Mouse (Mus musculus) embryo, embryonic 10 days (tissue): ENCODE results near the gene Spon1.
A peak's percentile ranks its signal among the peaks of the same experiment; 100 is the strongest.

Experiments used
- DNase-seq: peaks from one replicate; pipeline ENCODE4 v3.0.0-alpha.2; 2015; ENCODE audit warnings: low spot score

The Spon1 gene

GRCm38 (mm10) chr7:113780286-113780685 lies 14.5 kb downstream of the Spon1 start:
- no peak for DNase-seq

- no peak for DNase-seq
Measured at GRCm38 (mm10) chr7:113791991-113792390, 26.2 kb downstream of the Spon1 start.

GRCm38 (mm10) chr7:113792871-113793270 lies 27.1 kb downstream of the Spon1 start:
- peak; percentile 55 for DNase-seq

DNA sequence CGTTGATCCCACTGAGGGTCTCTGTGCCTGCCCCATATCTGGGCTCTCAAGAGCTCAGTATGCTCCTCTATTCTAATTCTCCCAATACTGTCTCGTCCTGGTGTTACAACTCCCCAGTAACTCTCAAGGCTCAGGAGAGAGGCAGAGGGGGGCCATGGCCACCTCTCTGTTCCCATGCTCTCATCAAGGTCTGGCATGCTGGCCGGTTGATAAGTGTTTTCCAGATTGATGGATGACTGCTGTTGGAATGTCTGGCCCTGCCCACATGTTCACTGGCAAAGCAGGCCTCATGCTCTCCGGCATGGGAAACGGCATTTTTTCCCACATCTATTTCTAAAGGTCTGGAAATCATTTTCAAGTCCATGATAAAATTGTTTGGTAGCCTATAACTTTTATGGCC lies 29.4 kb downstream of the Spon1 start:
- no peak for DNase-seq

DNA sequence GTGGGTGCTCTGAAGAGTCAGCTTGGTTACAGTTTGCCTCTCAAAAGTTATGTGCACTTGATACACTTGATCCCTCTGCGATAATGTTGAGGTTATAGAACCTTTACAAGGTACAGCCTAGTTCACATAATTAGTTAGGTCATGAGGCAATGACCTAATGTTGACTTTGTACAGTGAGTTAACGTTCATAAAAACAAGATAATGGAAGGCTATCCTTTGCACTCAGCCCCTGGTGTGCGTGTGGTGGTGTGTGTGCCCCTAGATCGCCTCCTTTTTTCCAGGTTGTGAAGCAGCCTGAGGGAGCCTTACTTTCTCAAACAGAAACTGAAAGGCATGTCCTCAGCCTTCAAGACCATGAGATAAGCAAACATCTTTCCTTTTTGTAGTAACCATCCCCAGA lies 31.3 kb downstream of the Spon1 start:
- no peak for DNase-seq

- DNase-seq = no peak
Measured at GRCm38 (mm10) chr7:113798605-113799255, 32.9 kb downstream of the Spon1 start.

- DNase-seq = no peak
Measured at GRCm38 (mm10) chr7:113809781-113810180, 44.0 kb downstream of the Spon1 start.

GRCm38 (mm10) chr7:113811376-113812158 lies 45.8 kb downstream of the Spon1 start:
- no peak for DNase-seq

GRCm38 (mm10) chr7:113814101-113814779 lies 48.4 kb downstream of the Spon1 start:
- peak; percentile 52 for DNase-seq

GRCm38 (mm10) chr7:113815726-113816125 lies 49.9 kb downstream of the Spon1 start:
- DNase-seq = no peak

- DNase-seq = no peak
Measured at GRCm38 (mm10) chr7:113816827-113817334, 51.1 kb downstream of the Spon1 start.

- no peak for DNase-seq
Measured at GRCm38 (mm10) chr7:113818116-113818515, 52.3 kb downstream of the Spon1 start.

DNA sequence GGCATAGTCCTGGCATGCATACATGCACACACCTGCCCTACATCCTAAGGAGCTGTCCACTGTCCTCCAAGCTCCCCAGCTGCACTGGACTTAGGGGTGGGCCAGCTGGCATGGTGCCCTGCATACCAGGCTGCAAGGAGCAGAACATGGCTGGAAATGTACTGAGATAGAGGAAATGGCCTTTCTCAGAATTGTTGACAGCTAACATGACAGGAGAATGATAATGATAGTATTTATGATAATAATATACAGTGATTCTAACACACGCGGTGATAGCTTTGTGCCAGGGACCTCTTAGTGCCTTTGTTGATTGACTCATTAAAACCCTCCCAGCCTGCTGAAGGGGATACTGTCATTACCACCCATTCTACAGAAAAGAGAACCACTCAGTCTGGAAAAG lies 54.4 kb downstream of the Spon1 start:
- no peak for DNase-seq

DNA sequence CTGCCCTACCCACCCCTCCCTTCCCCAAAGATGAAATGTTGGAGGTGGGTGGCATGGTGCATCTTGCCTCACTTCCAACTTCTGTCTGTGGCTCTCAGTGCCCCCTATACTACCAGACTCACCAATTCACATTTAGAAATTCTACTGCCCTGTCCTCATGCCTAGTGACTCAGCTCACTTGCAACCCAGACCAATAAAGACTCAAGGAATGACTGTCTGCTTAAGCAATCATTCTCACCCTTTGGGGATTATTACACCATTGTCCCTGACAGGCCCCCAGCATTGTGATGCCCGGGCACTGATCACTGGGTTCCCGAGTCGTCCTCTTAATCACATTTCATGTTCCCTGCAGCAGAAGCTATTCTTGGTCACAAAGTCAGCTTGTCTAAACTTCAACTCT lies 57.2 kb downstream of the Spon1 start:
- no peak for DNase-seq

- DNase-seq = no peak
Measured at GRCm38 (mm10) chr7:113824651-113825050, 58.9 kb downstream of the Spon1 start.

GRCm38 (mm10) chr7:113825498-113826205 lies 59.9 kb downstream of the Spon1 start:
- DNase-seq = no peak

DNA sequence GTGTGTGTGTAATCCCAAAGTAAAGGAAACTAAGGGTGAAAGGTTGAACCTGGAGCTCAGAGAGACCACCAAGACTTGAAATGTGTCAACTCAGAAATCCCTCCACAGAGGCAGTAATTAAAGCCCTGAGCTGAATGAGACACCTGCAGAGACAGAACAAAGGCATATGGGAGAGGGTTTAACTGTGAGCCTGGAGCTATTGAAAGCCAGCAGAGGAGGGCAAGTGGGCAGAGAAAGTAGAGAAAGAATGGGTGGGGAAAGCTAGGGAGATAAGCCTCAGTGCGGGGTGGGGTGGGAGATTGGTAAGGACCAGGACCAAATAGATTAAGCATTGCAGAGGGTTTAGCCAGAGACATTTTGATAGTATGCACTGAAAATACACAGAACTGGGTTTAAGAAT lies 60.7 kb downstream of the Spon1 start:
- DNase-seq = no peak

- DNase-seq = no peak
Measured at GRCm38 (mm10) chr7:113828122-113828571, 62.3 kb downstream of the Spon1 start.

GRCm38 (mm10) chr7:113828576-113828975 lies 62.8 kb downstream of the Spon1 start:
- DNase-seq = no peak

- no peak for DNase-seq
Measured at GRCm38 (mm10) chr7:113837151-113837550, 71.4 kb downstream of the Spon1 start.

- DNase-seq = no peak
Measured at GRCm38 (mm10) chr7:113839431-113839830, 73.6 kb downstream of the Spon1 start.

GRCm38 (mm10) chr7:113841521-113841920 lies 75.7 kb downstream of the Spon1 start:
- no peak for DNase-seq
